Mouse (Mus musculus) midbrain, embryonic 12.5 days (tissue): ENCODE measurements around the gene Slit3. TPM values are rescaled to one million over a fixed set of nuclear protein-coding genes. Genes with fewer than 3 reads are reported as not detected.

Experiments
- ATAC-seq: fragments of 200-750 bp; cut with Nextera tagmentation; 2 replicates; pipeline ENCODE4 v1.8.0; 2017; ENCODE audit warnings: low read depth, moderate TSS enrichment, moderate library complexity; ENCODE audit not compliant: low FRiP score
- H3K27ac ChIP-seq: fragments of 300-500 bp; sonication (generic); replicated peaks from 2 replicates; pipeline ENCODE4 v1.5.1; 2016; ENCODE audit warnings: mild to moderate bottlenecking
- H3K27me3 ChIP-seq: fragments of 300-500 bp; sonication (generic); 2 replicates; pipeline ENCODE4 v1.6.1; 2016; ENCODE audit warnings: mild to moderate bottlenecking
- H3K36me3 ChIP-seq: fragments of 300-500 bp; sonication (generic); 2 replicates; pipeline ENCODE4 v1.6.1; 2016
- H3K4me1 ChIP-seq: fragments of 300-500 bp; sonication (generic); 2 replicates; pipeline ENCODE4 v1.6.1; 2016
- H3K4me2 ChIP-seq: fragments of 300-500 bp; sonication (generic); replicated peaks from 2 replicates; pipeline ENCODE4 v1.6.1; 2016; ENCODE audit warnings: mild to moderate bottlenecking, moderate library complexity
- H3K4me3 ChIP-seq: fragments of 300-500 bp; sonication (generic); 2 replicates; pipeline ENCODE4 v1.5.1; 2016; ENCODE audit warnings: mild to moderate bottlenecking
- H3K9ac ChIP-seq: fragments of 300-500 bp; sonication (generic); replicated peaks from 2 replicates; pipeline ENCODE4 v1.6.1; 2016; ENCODE audit warnings: mild to moderate bottlenecking, moderate library complexity
- H3K9me3 ChIP-seq: fragments of 300-500 bp; sonication (generic); 2 replicates; pipeline ENCODE4 v1.6.1; 2016; ENCODE audit warnings: mild to moderate bottlenecking
- WGBS: fragments of 180-500 bp; shearing (Covaris S2); methylation state at CpG from one replicate; pipeline ENCODE4 v1.1.7; 2016; 5-methylcytosine and 5-hydroxymethylcytosine counted together
- polyA plus RNA-seq: library from polyadenylated mRNA; unstranded; fragments of >200 nt; fragmentation: Nextera tagmentation; extraction: Ambion mirVana; gene quantifications from 2 replicates; pipeline ENCODE4 v1.2.1, GENCODE M21; 2016

Gene Slit3
- polyA plus RNA-seq, 1 experiment from 2014 or later, result 16.2 TPM

- Histone ChIP-seq H3K27ac (no peak overlapping the region), H3K9me3 (no peaks in the 10 kb centered on the region), H3K4me2 (no peak overlapping the region), H3K27me3 (no peaks in the 10 kb centered on the region; the same call in 1 of the 2 replicates), H3K36me3 (no peaks in the 10 kb centered on the region), H3K9ac (no peak overlapping the region), H3K4me3 (no peak overlapping the region), H3K4me1 (no peaks in the 10 kb centered on the region)
- no peak for ATAC-seq
- whole genome bisulfite sequencing, result 94% methylated on average over 3 of the region's 3 CpGs
Observed at GRCm38 (mm10) chr11:35163396-35163795, 42.4 kb downstream of the Slit3 start.

- H3K4me3 ChIP-seq, result no peak overlapping the region
- WGBS, result 87% methylated on average over 8 of the region's 8 CpGs
- no peaks in the 10 kb centered on the region for H3K4me1 ChIP-seq
- no peaks in the 10 kb centered on the region for H3K36me3 ChIP-seq
- no peaks in the 10 kb centered on the region for H3K9me3 ChIP-seq
- H3K9ac ChIP-seq, result no peak overlapping the region
- H3K4me2 ChIP-seq, result no peak overlapping the region
- no peak for ATAC-seq
- no peaks in the 10 kb centered on the region; the same call in 1 of the 2 replicates for H3K27me3 ChIP-seq
- H3K27ac ChIP-seq, result no peak overlapping the region
Observed at GRCm38 (mm10) chr11:35167176-35167575, 46.2 kb downstream of the Slit3 start.

GRCm38 (mm10) chr11:35171505-35171904 is 50.5 kb downstream of the Slit3 start:
- Histone ChIP-seq H3K36me3 (no peaks in the 10 kb centered on the region), H3K27ac (no peak overlapping the region), H3K9me3 (no peaks in the 10 kb centered on the region), H3K4me1 (no peaks in the 10 kb centered on the region), H3K27me3 (peaks cover 4% of the 10 kb centered on the region; the same call in 1 of the 2 replicates), H3K4me3 (no peak overlapping the region), H3K9ac (no peak overlapping the region), H3K4me2 (no peak overlapping the region)
- no peak for ATAC-seq
- 94% methylated on average over 6 of the region's 6 CpGs for WGBS

GRCm38 (mm10) chr11:35177564-35177963 is 56.5 kb downstream of the Slit3 start:
- H3K4me2 ChIP-seq, result no peak overlapping the region
- no peaks in the 10 kb centered on the region for H3K36me3 ChIP-seq
- ATAC-seq, result no peak
- H3K27me3 ChIP-seq, result 0 out of 2 replicates have a peak, but pooled peaks cover 5% of the 10 kb centered on the region
- no peak overlapping the region for H3K4me3 ChIP-seq
- 83% methylated on average over 7 of the region's 7 CpGs for WGBS
- no peak overlapping the region for H3K9ac ChIP-seq
- no peak overlapping the region for H3K27ac ChIP-seq
- H3K4me1 ChIP-seq, result 0 out of 2 replicates have a peak, but pooled peaks cover 3% of the 10 kb centered on the region
- no peaks in the 10 kb centered on the region for H3K9me3 ChIP-seq

- whole genome bisulfite sequencing, result 50% methylated on average over 24 of the region's 24 CpGs
Observed at GRCm38 (mm10) chr11:35178144-35178817, 57.3 kb downstream of the Slit3 start.

GRCm38 (mm10) chr11:35179305-35179704 is 58.3 kb downstream of the Slit3 start:
- no peaks in the 10 kb centered on the region for H3K9me3 ChIP-seq
- 0 out of 2 replicates have a peak, but pooled peaks cover 3% of the 10 kb centered on the region for H3K4me1 ChIP-seq
- no peak overlapping the region for H3K4me3 ChIP-seq
- H3K27ac ChIP-seq, result no peak overlapping the region
- H3K36me3 ChIP-seq, result no peaks in the 10 kb centered on the region
- no peak for ATAC-seq
- H3K27me3 ChIP-seq, result 0 out of 2 replicates have a peak, but pooled peaks cover 4% of the 10 kb centered on the region
- H3K4me2 ChIP-seq, result no peak overlapping the region
- no peak overlapping the region for H3K9ac ChIP-seq
- 83% methylated on average over 8 of the region's 8 CpGs for WGBS

More at GRCm38 (mm10) chr11:35178144-35178817, 57.3 kb downstream of the Slit3 start:
- H3K27me3 ChIP-seq, result 0 out of 2 replicates have a peak, but pooled peaks cover 4% of the 10 kb centered on the region
- 0 out of 2 replicates have a peak, but pooled peaks cover 3% of the 10 kb centered on the region for H3K4me1 ChIP-seq
- no peak overlapping the region for H3K4me2 ChIP-seq
- H3K36me3 ChIP-seq, result no peaks in the 10 kb centered on the region
- no peak overlapping the region for H3K9ac ChIP-seq
- no peak for ATAC-seq
- H3K9me3 ChIP-seq, result no peaks in the 10 kb centered on the region
- no peak overlapping the region for H3K27ac ChIP-seq
- H3K4me3 ChIP-seq, result no peak overlapping the region

GRCm38 (mm10) chr11:35182887-35183286 is 61.9 kb downstream of the Slit3 start:
- 61% methylated on average over 5 of the region's 5 CpGs for WGBS
- Histone ChIP-seq H3K4me2 (no peak overlapping the region), H3K27me3 (0 out of 2 replicates have a peak, but pooled peaks cover 4% of the 10 kb centered on the region), H3K36me3 (no peaks in the 10 kb centered on the region), H3K4me3 (no peak overlapping the region), H3K4me1 (0 out of 2 replicates have a peak, but pooled peaks cover 3% of the 10 kb centered on the region), H3K9ac (no peak overlapping the region), H3K9me3 (no peaks in the 10 kb centered on the region), H3K27ac (no peak overlapping the region)
- ATAC-seq, result no peak

GRCm38 (mm10) chr11:35194826-35195225 is 73.8 kb downstream of the Slit3 start:
- H3K9ac ChIP-seq, result no peak overlapping the region
- no peak overlapping the region for H3K27ac ChIP-seq
- no peak for ATAC-seq
- no peak overlapping the region for H3K4me2 ChIP-seq
- H3K4me1 ChIP-seq, result no peaks in the 10 kb centered on the region
- H3K9me3 ChIP-seq, result no peaks in the 10 kb centered on the region
- peaks cover 30% of the 10 kb centered on the region for H3K27me3 ChIP-seq
- WGBS, result 90% methylated on average over 6 of the region's 6 CpGs
- no peaks in the 10 kb centered on the region for H3K36me3 ChIP-seq
- H3K4me3 ChIP-seq, result no peak overlapping the region

- WGBS, result 90% methylated on average over 7 of the region's 7 CpGs
- no peaks in the 10 kb centered on the region for H3K4me1 ChIP-seq
- H3K27ac ChIP-seq, result no peak overlapping the region
- H3K9me3 ChIP-seq, result no peaks in the 10 kb centered on the region
- no peak overlapping the region for H3K9ac ChIP-seq
- peaks cover 46% of the 10 kb centered on the region for H3K27me3 ChIP-seq
- no peak for ATAC-seq
- H3K4me2 ChIP-seq, result no peak overlapping the region
- H3K36me3 ChIP-seq, result no peaks in the 10 kb centered on the region
- H3K4me3 ChIP-seq, result no peak overlapping the region
Observed at GRCm38 (mm10) chr11:35196777-35197176, 75.8 kb downstream of the Slit3 start.

- Histone ChIP-seq H3K4me1 (peaks cover 18% of the 10 kb centered on the region), H3K9me3 (no peaks in the 10 kb centered on the region), H3K4me2 (no peak overlapping the region), H3K9ac (no peak overlapping the region), H3K4me3 (no peak overlapping the region), H3K27me3 (peaks cover 50% of the 10 kb centered on the region), H3K36me3 (no peaks in the 10 kb centered on the region), H3K27ac (no peak overlapping the region)
- ATAC-seq, result no peak
- 94% methylated on average over 6 of the region's 6 CpGs for WGBS
Observed at GRCm38 (mm10) chr11:35198537-35199088, 77.6 kb downstream of the Slit3 start.

- Histone ChIP-seq H3K27me3 (peaks cover 55% of the 10 kb centered on the region), H3K4me2 (no peak overlapping the region), H3K36me3 (no peaks in the 10 kb centered on the region), H3K4me1 (peaks cover 30% of the 10 kb centered on the region), H3K9me3 (no peaks in the 10 kb centered on the region), H3K27ac (no peak overlapping the region), H3K9ac (no peak overlapping the region), H3K4me3 (no peak overlapping the region)
- 42% methylated on average over 5 of the region's 5 CpGs for WGBS
- no peak for ATAC-seq
Observed at GRCm38 (mm10) chr11:35202332-35202731, 81.3 kb downstream of the Slit3 start.

GRCm38 (mm10) chr11:35203673-35204072 is 82.6 kb downstream of the Slit3 start:
- 0 out of 2 replicates have a peak, but pooled peaks have one; percentile 19 for ATAC-seq
- Histone ChIP-seq H3K9ac (no peak overlapping the region), H3K27me3 (peaks cover 48% of the 10 kb centered on the region), H3K36me3 (no peaks in the 10 kb centered on the region), H3K27ac (no peak overlapping the region), H3K4me2 (no peak overlapping the region), H3K4me1 (peaks cover 30% of the 10 kb centered on the region), H3K4me3 (no peak overlapping the region), H3K9me3 (no peaks in the 10 kb centered on the region)
- WGBS, result 37% methylated on average over 10 of the region's 10 CpGs
